Mouse (Mus musculus): ENCODE data around the gene Map1s.

Gene Map1s

DNA sequence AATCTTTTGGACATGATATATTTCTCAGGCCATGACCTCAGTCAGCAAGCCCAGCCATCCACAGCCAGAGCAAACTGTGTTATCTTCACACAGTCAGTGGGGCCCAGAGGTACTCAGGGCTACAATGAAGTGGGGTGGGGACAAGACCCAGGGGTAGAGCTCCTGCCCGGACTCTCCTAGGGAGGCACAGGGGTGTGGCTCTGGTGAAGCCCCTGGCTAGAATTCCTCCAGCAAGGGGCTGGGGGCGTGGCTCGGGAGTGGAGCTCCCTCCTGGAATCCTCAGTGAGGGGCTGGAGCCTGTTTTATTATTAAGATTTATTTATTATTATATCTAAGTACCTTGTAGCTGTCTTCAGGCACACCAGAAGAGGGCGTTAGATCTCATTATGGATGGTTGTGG is 29.4 kb upstream of the Map1s start:
- CTCF ChIA-PET = interaction anchor here (1.4 kb wide), 1 partner anchor 20 kb away, joined by 3 read pairs; no protein-coding TSS in a partner anchor

DNA sequence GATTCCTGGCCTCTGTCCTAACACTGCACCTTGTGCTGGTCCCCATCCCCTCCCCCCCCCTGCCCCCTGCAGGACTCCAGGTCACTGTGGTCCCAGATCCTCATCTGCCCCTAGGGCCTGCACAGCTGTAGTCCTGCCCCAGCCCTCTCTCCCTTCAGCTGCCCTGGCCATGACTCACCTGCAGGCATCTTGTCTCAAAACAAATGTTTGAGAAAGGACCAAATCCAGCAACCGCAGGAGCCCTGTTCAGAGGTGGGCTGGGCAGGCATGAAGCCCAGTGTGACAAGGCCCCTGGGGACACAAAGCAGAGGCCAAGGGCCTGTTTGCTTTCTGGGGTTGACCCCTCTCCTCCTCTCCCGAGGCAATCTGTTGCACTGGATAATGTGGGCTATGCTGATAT is 27.6 kb upstream of the Map1s start:
- CTCF ChIA-PET = no interaction called here

DNA sequence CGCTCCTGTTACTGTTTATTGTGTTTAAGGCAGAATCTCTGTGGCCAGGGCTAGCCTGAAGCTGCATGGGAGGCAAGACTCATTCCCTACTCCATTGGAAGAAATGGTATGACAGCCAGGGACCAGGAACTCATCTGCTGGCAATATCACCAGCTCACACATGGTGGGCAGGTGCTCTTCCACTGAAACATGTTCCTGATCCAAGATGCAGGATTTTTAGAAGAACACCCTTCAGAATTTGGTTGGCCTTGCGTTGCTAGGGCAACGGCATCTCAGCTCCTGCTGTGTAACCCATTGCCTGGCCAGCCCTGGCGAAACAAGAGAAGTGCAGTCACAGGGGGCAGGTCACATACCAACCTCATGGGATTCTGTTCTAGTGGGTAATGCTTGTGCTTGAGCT is 26.2 kb upstream of the Map1s start:
- CTCF ChIA-PET = no interaction called here

- CTCF ChIA-PET = no interaction called here
Measured at GRCm38 (mm10) chr8:70880126-70880525, 25.6 kb upstream of the Map1s start.

DNA sequence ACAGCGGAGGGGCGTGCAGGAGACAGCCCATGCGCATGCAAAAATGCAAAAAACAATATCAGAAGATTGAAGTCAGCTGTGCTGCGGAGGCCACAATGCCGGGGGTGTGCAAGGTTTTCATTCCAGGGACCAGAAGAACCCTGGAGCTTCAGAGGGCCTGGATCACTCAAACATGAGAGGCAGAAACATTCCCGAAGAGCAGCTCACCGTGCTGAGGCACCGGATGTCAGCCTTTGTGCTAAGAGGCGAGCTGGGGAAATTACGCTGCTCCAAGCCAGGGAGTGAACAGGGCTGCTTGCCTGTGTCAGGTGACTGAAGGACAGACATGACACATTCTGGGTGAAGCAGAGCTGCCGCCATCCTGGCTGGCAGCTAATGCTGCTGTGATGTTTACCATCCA is 25.2 kb upstream of the Map1s start:
- CTCF ChIA-PET = no interaction called here

GRCm38 (mm10) chr8:70884186-70884585 is 21.5 kb upstream of the Map1s start:
- CTCF ChIA-PET = interaction anchor here (0.6 kb wide), 1 partner anchor 156 kb away, joined by 3 read pairs; no protein-coding TSS in a partner anchor

- CTCF ChIA-PET = interaction anchor here (0.6 kb wide), 1 partner anchor 156 kb away, joined by 3 read pairs; no protein-coding TSS in a partner anchor
Measured at GRCm38 (mm10) chr8:70884683-70885082, 21.0 kb upstream of the Map1s start.

GRCm38 (mm10) chr8:70885612-70886011 is 20.1 kb upstream of the Map1s start:
- CTCF ChIA-PET = interaction anchor here (1.3 kb wide), 1 partner anchor 16 kb away, joined by 3 read pairs; no protein-coding TSS in a partner anchor

- CTCF ChIA-PET = no interaction called here
Measured at GRCm38 (mm10) chr8:70887669-70888068, 18.1 kb upstream of the Map1s start.

- CTCF ChIA-PET = no interaction called here
Measured at GRCm38 (mm10) chr8:70890656-70891055, 15.1 kb upstream of the Map1s start.

- CTCF ChIA-PET = no interaction called here
Measured at GRCm38 (mm10) chr8:70891356-70891755, 14.4 kb upstream of the Map1s start.

GRCm38 (mm10) chr8:70892022-70892895 is 13.5 kb upstream of the Map1s start, which contains the start of gene Slc5a5:
Gene Slc5a5 (minus strand): TSS chr8:70892757.
- CTCF ChIA-PET = interaction anchor here (0.8 to 1.2 kb wide), 2 partner anchors 9 to 19 kb away, joined by 3 read pairs; no protein-coding TSS in a partner anchor

GRCm38 (mm10) chr8:70892896-70893655 is 12.7 kb upstream of the Map1s start:
- CTCF ChIA-PET = interaction anchor here (1.2 kb wide), 1 partner anchor 10 kb away, joined by 3 read pairs; no protein-coding TSS in a partner anchor

GRCm38 (mm10) chr8:70893656-70894384 is 11.9 kb upstream of the Map1s start:
- CTCF ChIA-PET = interaction anchor here (1.2 kb wide), 1 partner anchor 11 kb away, joined by 3 read pairs; no protein-coding TSS in a partner anchor

GRCm38 (mm10) chr8:70894385-70894720 is 11.4 kb upstream of the Map1s start:
- CTCF ChIA-PET = no interaction called here

- CTCF ChIA-PET = no interaction called here
Measured at GRCm38 (mm10) chr8:70894771-70895545, 10.8 kb upstream of the Map1s start.

DNA sequence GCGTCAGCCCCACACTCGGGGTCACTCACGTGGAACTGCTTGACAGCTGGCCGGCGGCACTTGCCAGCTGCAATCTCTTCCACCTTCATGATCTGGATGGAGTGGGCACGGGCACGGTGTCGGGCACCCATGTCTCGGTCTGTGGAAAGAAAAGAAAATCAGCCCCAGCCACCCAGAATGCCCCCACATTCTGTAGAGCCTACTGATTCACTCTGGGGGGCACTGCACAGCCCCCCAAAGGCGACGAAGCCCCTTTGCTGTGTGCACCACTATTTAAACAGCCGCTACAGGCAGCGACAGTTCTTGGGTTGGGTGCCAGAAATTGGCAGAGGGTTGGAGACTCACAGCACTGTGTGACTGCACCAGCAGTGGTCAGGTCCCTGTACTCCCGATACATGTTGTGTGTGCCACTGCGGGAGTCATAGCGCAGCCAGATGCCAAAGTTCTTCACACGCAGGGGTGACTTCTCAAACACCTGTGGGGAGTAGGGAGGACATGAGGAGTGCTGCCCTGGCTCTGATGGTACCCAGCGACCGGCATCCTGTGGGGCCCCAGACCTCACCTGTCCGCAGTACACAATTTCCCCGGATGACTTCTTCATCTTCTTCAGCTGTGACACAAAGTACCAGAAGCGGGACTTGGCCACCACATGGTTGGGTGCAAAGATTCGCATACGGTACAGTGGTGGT is 10.0 kb upstream of the Map1s start:
- CTCF ChIA-PET = interaction anchor here (1.0 kb wide), 1 partner anchor 19 kb away, joined by 3 read pairs; no protein-coding TSS in a partner anchor

DNA sequence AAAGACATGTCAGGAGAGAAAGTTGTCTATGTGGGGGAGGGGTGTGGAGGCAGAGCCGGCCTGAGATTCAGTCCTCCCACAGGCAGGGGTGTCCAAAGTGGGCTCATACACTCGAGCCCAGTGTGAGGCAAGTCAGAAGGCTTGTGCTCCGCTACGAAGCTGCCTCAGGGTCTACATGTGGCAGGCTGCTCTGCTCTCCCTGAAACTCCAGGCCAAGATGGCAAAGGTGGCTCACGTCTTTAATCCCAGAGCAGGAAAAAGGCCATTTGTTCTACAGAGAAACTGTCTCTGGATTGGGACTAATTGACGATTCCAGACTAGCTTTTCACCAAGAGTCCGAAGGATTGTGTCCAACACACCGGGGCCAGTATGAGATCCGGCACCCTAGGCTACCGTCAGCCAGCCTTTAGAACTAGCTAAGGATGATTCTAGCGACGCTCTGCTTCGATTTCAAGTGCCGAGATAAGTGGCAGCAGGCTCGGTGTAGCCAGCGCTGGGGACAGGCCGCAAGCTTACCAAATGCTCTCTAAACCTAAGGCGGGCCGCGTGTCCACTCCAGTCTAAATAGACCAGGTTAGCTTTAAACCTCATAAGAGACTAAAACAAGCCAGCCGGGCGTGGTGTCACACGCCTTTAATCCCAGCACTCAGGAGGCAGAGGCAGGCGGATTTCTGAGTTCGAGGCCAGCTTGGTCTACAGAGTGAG is 9.3 kb upstream of the Map1s start:
- CTCF ChIA-PET = interaction anchor here (1.0 kb wide), 1 partner anchor 20 kb away, joined by 3 read pairs; no protein-coding TSS in a partner anchor

DNA sequence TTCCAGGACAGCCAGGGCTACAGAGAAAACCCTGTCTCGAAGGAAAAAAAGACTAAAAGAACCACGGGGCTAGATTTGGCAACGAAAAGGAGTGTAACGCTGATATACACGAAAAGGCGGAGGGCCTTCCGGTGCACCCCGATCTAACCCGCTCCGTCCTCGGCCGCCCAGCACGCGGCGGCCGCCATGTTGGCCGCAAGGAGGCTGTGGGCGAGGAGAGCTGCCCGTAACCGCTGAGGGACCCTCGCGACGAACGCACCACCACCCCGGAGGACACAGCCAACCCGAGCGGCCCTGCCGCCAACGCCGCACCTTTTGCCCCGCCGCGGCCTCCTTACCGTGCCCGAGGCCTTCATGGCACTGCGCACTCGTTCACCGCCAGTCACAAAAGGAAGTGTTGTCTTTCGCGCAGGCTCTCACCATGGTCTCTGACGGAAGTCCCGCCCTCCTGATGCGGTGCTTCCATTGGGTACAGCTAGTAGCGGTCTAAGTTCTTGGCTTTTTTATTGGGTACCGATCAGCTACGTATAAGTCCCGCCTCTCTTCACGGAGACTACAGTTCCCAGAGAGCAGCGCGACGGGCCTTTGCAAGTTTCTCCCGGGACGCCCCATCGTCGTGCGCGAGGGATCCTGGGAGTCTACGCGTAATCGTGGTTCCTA is 8.6 kb upstream of the Map1s start, which contains the start of gene Rpl18a:
Gene Rpl18a, minus strand, starts transcription at position 392 of the 660 bp plus-strand sequence.
- CTCF ChIA-PET = interaction anchor here (1.0 kb wide), 1 partner anchor 21 kb away, joined by 3 read pairs; no protein-coding TSS in a partner anchor
